Mouse (Mus musculus): Measurements from ENCODE around the gene Kif1b.

DNA sequence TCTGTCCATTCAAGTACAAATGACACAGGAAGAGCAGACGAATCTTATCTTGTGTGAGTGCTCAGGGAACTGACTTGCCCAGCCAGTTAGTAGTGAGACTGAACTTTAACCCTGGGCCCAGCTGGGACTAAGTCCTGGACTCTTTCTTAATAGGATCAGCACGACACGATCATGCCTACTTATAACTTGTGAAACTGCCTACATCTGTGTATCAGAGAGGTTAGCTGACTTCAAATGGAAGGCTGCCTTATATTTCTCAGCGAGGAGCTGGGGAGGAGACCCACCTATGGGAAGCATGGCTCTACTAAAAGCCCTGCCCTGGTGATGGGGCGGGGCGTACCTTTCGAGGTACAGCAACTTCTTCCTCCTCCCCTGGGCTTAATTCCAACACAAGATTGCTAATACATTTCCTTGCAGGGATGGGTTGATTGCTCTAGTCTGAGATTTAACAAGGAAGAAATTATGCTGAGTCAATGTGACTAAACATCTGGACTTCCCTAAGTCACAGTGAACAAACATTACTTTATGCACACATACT lies 137.0 kb downstream of the Kif1b start:
- no peak for TF ChIP-seq CTCF (IDR thresholded peaks at IDR 0.05; ENCODE audit: borderline replicate concordance, extremely low read depth, insufficient read depth, insufficient read length)
- no peak for TF ChIP-seq POLR2A (IDR thresholded peaks at IDR 0.05; ENCODE audit: borderline replicate concordance, extremely low read depth, insufficient read depth, insufficient read length, poor library complexity, severe bottlenecking)

All from brain, embryonic 14.5 days (tissue).